Mouse (Mus musculus): ENCODE results near the gene Fbxl17.

Fbxl17 gene

GRCm38 (mm10) chr17:63110211-63110755 lies 389.5 kb downstream of the Fbxl17 start:
- DNase-seq (ENCODE audit: low spot score in 2 of 2): no peak

GRCm38 (mm10) chr17:63108035-63108434 lies 391.8 kb downstream of the Fbxl17 start:
- no peak for DNase-seq (ENCODE audit: low spot score in 2 of 2)

- no peak for DNase-seq (ENCODE audit: low spot score in 2 of 2)
Measured at GRCm38 (mm10) chr17:63107515-63107914, 392.3 kb downstream of the Fbxl17 start.

- DNase-seq (ENCODE audit: low spot score in 2 of 2): no peak
Measured at GRCm38 (mm10) chr17:63095553-63095952, 404.3 kb downstream of the Fbxl17 start.

- no peak for DNase-seq (ENCODE audit: low spot score in 2 of 2)
Measured at GRCm38 (mm10) chr17:63095017-63095416, 404.8 kb downstream of the Fbxl17 start.

- DNase-seq (ENCODE audit: low spot score in 2 of 2): no peak
Measured at GRCm38 (mm10) chr17:63093184-63093583, 406.6 kb downstream of the Fbxl17 start.

- DNase-seq (ENCODE audit: low spot score in 2 of 2): peak in 1 of 2 experiments; percentile 20
Measured at GRCm38 (mm10) chr17:63092774-63093173, 407.0 kb downstream of the Fbxl17 start.

GRCm38 (mm10) chr17:63090112-63090511 lies 409.7 kb downstream of the Fbxl17 start:
- no peak for DNase-seq (ENCODE audit: low spot score in 2 of 2)

- no peak for DNase-seq (ENCODE audit: low spot score in 2 of 2)
Measured at GRCm38 (mm10) chr17:63087265-63087664, 412.6 kb downstream of the Fbxl17 start.

- DNase-seq (ENCODE audit: low spot score in 2 of 2): no peak
Measured at GRCm38 (mm10) chr17:63086526-63086925, 413.3 kb downstream of the Fbxl17 start.

GRCm38 (mm10) chr17:63085227-63085626 lies 414.6 kb downstream of the Fbxl17 start:
- DNase-seq (ENCODE audit: low spot score in 2 of 2): no peak

GRCm38 (mm10) chr17:63079087-63079486 lies 420.7 kb downstream of the Fbxl17 start:
- DNase-seq (ENCODE audit: low spot score in 2 of 2): no peak

- DNase-seq (ENCODE audit: low spot score in 2 of 2): no peak
Measured at GRCm38 (mm10) chr17:63077509-63077908, 422.3 kb downstream of the Fbxl17 start.

- no peak for DNase-seq (ENCODE audit: low spot score in 2 of 2)
Measured at GRCm38 (mm10) chr17:63076661-63077060, 423.2 kb downstream of the Fbxl17 start.

- DNase-seq (ENCODE audit: low spot score in 2 of 2): no peak
Measured at GRCm38 (mm10) chr17:63076037-63076426, 423.8 kb downstream of the Fbxl17 start.

GRCm38 (mm10) chr17:63075091-63076036 lies 424.5 kb downstream of the Fbxl17 start:
- DNase-seq (ENCODE audit: low spot score in 2 of 2): no peak

- no peak for DNase-seq (ENCODE audit: low spot score in 2 of 2)
Measured at GRCm38 (mm10) chr17:63073342-63073741, 426.5 kb downstream of the Fbxl17 start.

GRCm38 (mm10) chr17:63071134-63071923 lies 428.5 kb downstream of the Fbxl17 start:
- no peak for DNase-seq (ENCODE audit: low spot score in 2 of 2)

GRCm38 (mm10) chr17:63070161-63070761 lies 429.6 kb downstream of the Fbxl17 start:
- DNase-seq (ENCODE audit: low spot score in 2 of 2): no peak

- no peak for DNase-seq (ENCODE audit: low spot score in 2 of 2)
Measured at GRCm38 (mm10) chr17:63062785-63063184, 437.0 kb downstream of the Fbxl17 start.

GRCm38 (mm10) chr17:63061786-63062185 lies 438.0 kb downstream of the Fbxl17 start:
- DNase-seq (ENCODE audit: low spot score in 2 of 2): no peak

GRCm38 (mm10) chr17:63060814-63061213 lies 439.0 kb downstream of the Fbxl17 start:
- DNase-seq (ENCODE audit: low spot score in 2 of 2): no peak
